In genomic region chr9:120893435-120893834, GRCm38 (mm10) we compare ENCODE assay signal across 11 mouse cellular contexts. TPM values are rescaled to one million over a fixed set of nuclear protein-coding genes. Genes with fewer than 3 reads are reported as not detected.
DNase-seq lines count a peak whose midpoint lies in the region; ATAC-seq and TF ChIP-seq lines count a peak whose summit lies in the region.
"Had no signal": no experiment of that assay in that cellular context is flagged by ENCODE, and none has a peak within 500 bp of the region (broad histone marks: within the 10 kb centered on the region; RNA-seq: fewer than 3 reads in every experiment).

No protein-coding gene starts in this region.

- 72% methylated on average over 11 of the region's 11 CpGs for WGBS in liver, embryonic 14.5 days (ENCODE audit: insufficient replicate concordance)
- 87% methylated on average over 11 of the region's 11 CpGs for WGBS in stomach, embryonic 16.5 days
- 95% methylated on average over 11 of the region's 11 CpGs for WGBS in midbrain, embryonic 10.5 days
- WGBS in heart, embryonic 11.5 days (ENCODE audit: insufficient replicate concordance) = 89% methylated on average over 11 of the region's 11 CpGs

- H3K4me2 ChIP-seq in liver, embryonic 14.5 days (ENCODE audit: low read depth) = peak overlapping the region; percentile 28; the same call in 1 of the 2 replicates
- H3K4me2 ChIP-seq in stomach, embryonic 16.5 days (ENCODE audit: low read depth, low read length) = peak overlapping the region; percentile 30; the same call in 1 of the 2 replicates
- H3K4me2 ChIP-seq in heart, embryonic 11.5 days = no peak overlapping the region
- H3K4me2 ChIP-seq: neural tube, embryonic 12.5 days had no signal

- H3K9me3 ChIP-seq in liver, embryonic 14.5 days (ENCODE audit: control insufficient read depth, low read length) = no peaks in the 10 kb centered on the region
- no peaks in the 10 kb centered on the region for H3K9me3 ChIP-seq in stomach, embryonic 16.5 days (replicated peaks; ENCODE audit: control insufficient read depth, low read length)
- no peaks in the 10 kb centered on the region for H3K9me3 ChIP-seq in midbrain, embryonic 10.5 days (replicated peaks)
- no peaks in the 10 kb centered on the region for H3K9me3 ChIP-seq in heart, embryonic 11.5 days (replicated peaks; ENCODE audit: control insufficient read depth, low read length)
- H3K9me3 ChIP-seq: neural tube, embryonic 12.5 days had no signal

- no peaks in the 10 kb centered on the region for H3K27me3 ChIP-seq in liver, embryonic 14.5 days (ENCODE audit: control insufficient read depth, insufficient read depth, low read length)
- H3K27me3 ChIP-seq in stomach, embryonic 16.5 days (ENCODE audit: control insufficient read depth, insufficient read depth, low read length) = no peaks in the 10 kb centered on the region
- H3K27me3 ChIP-seq in midbrain, embryonic 10.5 days (ENCODE audit: low read depth, poor library complexity, severe bottlenecking) = no peaks in the 10 kb centered on the region
- no peaks in the 10 kb centered on the region for H3K27me3 ChIP-seq in heart, embryonic 11.5 days (ENCODE audit: control insufficient read depth, insufficient read depth, low read length)
- H3K27me3 ChIP-seq: neural tube, embryonic 12.5 days had no signal

- H3K4me1 ChIP-seq in liver, embryonic 14.5 days (replicated peaks; ENCODE audit: control insufficient read depth in 2 of 2, insufficient read depth in 2 of 2, low read length in 1 of 2) = peaks cover 0 to 7% of the 10 kb centered on the region in 2 experiments; a peak in 2 of 4 replicates
- peaks cover 6% of the 10 kb centered on the region; the same call in 1 of the 2 replicates for H3K4me1 ChIP-seq in stomach, embryonic 16.5 days (ENCODE audit: control insufficient read depth, insufficient read depth, low read length)
- H3K4me1 ChIP-seq in midbrain, embryonic 10.5 days = no peaks in the 10 kb centered on the region; the same call in 1 of the 2 replicates
- no peaks in the 10 kb centered on the region; the same call in 1 of the 2 replicates for H3K4me1 ChIP-seq in heart, embryonic 11.5 days (ENCODE audit: control insufficient read depth, insufficient read depth, low read length)

- no peak overlapping the region for H3K9ac ChIP-seq in liver, embryonic 14.5 days (replicated peaks)
- no peak overlapping the region for H3K9ac ChIP-seq in stomach, embryonic 16.5 days (ENCODE audit: low read length)
- H3K9ac ChIP-seq in heart, embryonic 11.5 days (ENCODE audit: low read depth, low read length) = no peak overlapping the region
- H3K9ac ChIP-seq: neural tube, embryonic 12.5 days had no signal

- no peak overlapping the region for H3K4me3 ChIP-seq in liver, embryonic 14.5 days (ENCODE audit: insufficient read depth in 1 of 2, low read depth in 2 of 2, low read length in 2 of 2)
- no peak overlapping the region for H3K4me3 ChIP-seq in stomach, embryonic 16.5 days (replicated peaks; ENCODE audit: low read length)
- no peak overlapping the region for H3K4me3 ChIP-seq in midbrain, embryonic 10.5 days
- no peak overlapping the region for H3K4me3 ChIP-seq in heart, embryonic 11.5 days (ENCODE audit: low read depth, low read length)
- H3K4me3 ChIP-seq: neural tube, embryonic 12.5 days had no signal

- no peak overlapping the region for H3K27ac ChIP-seq in liver, embryonic 14.5 days
- 0 out of 2 replicates have a peak overlapping the region, but pooled peaks have one; percentile 6 for H3K27ac ChIP-seq in stomach, embryonic 16.5 days (ENCODE audit: low read length)
- H3K27ac ChIP-seq in midbrain, embryonic 10.5 days (replicated peaks) = no peak overlapping the region
- no peak overlapping the region for H3K27ac ChIP-seq in heart, embryonic 11.5 days (ENCODE audit: low read depth, low read length)
- H3K27ac ChIP-seq: neural tube, embryonic 12.5 days had no signal

- peak; percentile 3 for DNase-seq in thymus, postnatal 25 days
- DNase-seq in thymus, postnatal 36 days = no peak
- DNase-seq in kidney, adult 11 months = peak; percentile 52
- DNase-seq in liver, embryonic 14.5 days (ENCODE audit: low read depth in 3 of 3, low spot score in 3 of 3) = peak in 1 of 3 experiments; percentile 24
- DNase-seq in midbrain, embryonic 10.5 days (ENCODE audit: low spot score) = no peak
- no peak for DNase-seq in cerebellum, adult 11-12 months
- DNase-seq: gastrocnemius, postnatal 36 days had no signal

- no peaks in the 10 kb centered on the region for H3K36me3 ChIP-seq in liver, embryonic 14.5 days (replicated peaks; ENCODE audit: control insufficient read depth, insufficient read depth, low read depth)
- H3K36me3 ChIP-seq in stomach, embryonic 16.5 days (ENCODE audit: control insufficient read depth, insufficient read depth, low read length) = no peaks in the 10 kb centered on the region
- no peaks in the 10 kb centered on the region for H3K36me3 ChIP-seq in midbrain, embryonic 10.5 days
- H3K36me3 ChIP-seq in heart, embryonic 11.5 days (ENCODE audit: control insufficient read depth, insufficient read depth, low read length) = no peaks in the 10 kb centered on the region
- H3K36me3 ChIP-seq: neural tube, embryonic 12.5 days had no signal

- TF ChIP-seq CTCF in liver, embryonic 14.5 days (IDR thresholded peaks at IDR 0.05; ENCODE audit: low read depth) = no peak

- TF ChIP-seq EP300 in liver, embryonic 14.5 days (IDR thresholded peaks at IDR 0.05; ENCODE audit: low read depth) = no peak

- ATAC-seq in liver, embryonic 14.5 days (ENCODE audit: insufficient read depth) = peak; percentile 13; the same call in 1 of the 2 replicates
- 0 out of 2 replicates have a peak, but pooled peaks have one; percentile 57 for ATAC-seq in stomach, embryonic 16.5 days (ENCODE audit: insufficient read depth, low FRiP score)
- ATAC-seq in heart, embryonic 11.5 days (replicated peaks; ENCODE audit: insufficient number of reproducible peaks, low FRiP score, low TSS enrichment) = no peak
- ATAC-seq: inflammation-experienced regulatory T-cells, adult 6 months had no signal

RNA-seq across cellular contexts. Expression of gene Ctnnb1, which starts 35.6 kb away (rescaled TPM):
- polyA plus RNA-seq in liver, embryonic 14.5 days (2012; rRNA removed) = 61.0 and 69.5 TPM in 2 replicates
- polyA plus RNA-seq in liver, embryonic 14.5 days (2014; fragmentation: Nextera tagmentation; extraction: Ambion mirVana) = 105 and 124 TPM in 2 replicates
- polyA plus RNA-seq in stomach, embryonic 16.5 days (2015; fragmentation: Nextera tagmentation; extraction: Ambion mirVana) = 486 and 539 TPM in 2 replicates
- polyA plus RNA-seq in midbrain, embryonic 10.5 days (2016; fragmentation: Nextera tagmentation; extraction: Ambion mirVana) = 633 and 702 TPM in 2 replicates
- 433 and 469 TPM in 2 replicates for polyA plus RNA-seq in heart, embryonic 11.5 days (2014; fragmentation: Nextera tagmentation; extraction: Ambion mirVana)

Comparison
In these comparisons a context has a peak if more than half of its experiments do, and no peak if none do; other contexts are left out.
1. DNase-seq: peak in thymus, postnatal 25 days (single experiment) and kidney, adult 11 months (single experiment); none in thymus, postnatal 36 days (0 of 2), midbrain, embryonic 10.5 days (single experiment) and cerebellum, adult 11-12 months (single experiment).